Mouse (Mus musculus) right cerebral cortex, postnatal 4 days (tissue): ENCODE measurements around the gene 3110040M04Rik.
"Not testable (repeated sequence)": the region's sequence is repeated elsewhere in the genome, so short reads cannot be mapped to it uniquely, and the experiment has no call there.

Source experiments
- DNase-seq: peaks from one replicate; pipeline ENCODE4 v3.0.0-alpha.2; 2022

Gene 3110040M04Rik

GRCm38 (mm10) chr1:151203818-151204217 lies at the start of gene 3110040M04Rik:
Gene 3110040M04Rik (plus strand): TSS chr1:151204121.
- not testable (repeated sequence) for DNase-seq

GRCm38 (mm10) chr1:151154131-151154530 lies 49.8 kb upstream of the 3110040M04Rik start:
- not testable (repeated sequence) for DNase-seq

GRCm38 (mm10) chr1:151156129-151156528 lies 47.8 kb upstream of the 3110040M04Rik start:
- DNase-seq: no peak

- DNase-seq: no peak
Observed at GRCm38 (mm10) chr1:151156777-151157632, 46.9 kb upstream of the 3110040M04Rik start.

GRCm38 (mm10) chr1:151157963-151158856 lies 45.7 kb upstream of the 3110040M04Rik start:
- DNase-seq: no peak

- DNase-seq: no peak
Observed at GRCm38 (mm10) chr1:151158857-151159510, 44.9 kb upstream of the 3110040M04Rik start.

GRCm38 (mm10) chr1:151166031-151166430 lies 37.9 kb upstream of the 3110040M04Rik start:
- DNase-seq: no peak

- no peak for DNase-seq
Observed at GRCm38 (mm10) chr1:151167297-151168047, 36.4 kb upstream of the 3110040M04Rik start.

- DNase-seq: no peak
Observed at GRCm38 (mm10) chr1:151168637-151169036, 35.3 kb upstream of the 3110040M04Rik start.

GRCm38 (mm10) chr1:151171572-151172461 lies 32.1 kb upstream of the 3110040M04Rik start:
- DNase-seq: no peak

- no peak for DNase-seq
Observed at GRCm38 (mm10) chr1:151177030-151177936, 26.6 kb upstream of the 3110040M04Rik start.

GRCm38 (mm10) chr1:151177937-151178271 lies 26.0 kb upstream of the 3110040M04Rik start:
- no peak for DNase-seq

GRCm38 (mm10) chr1:151178505-151179083 lies 25.3 kb upstream of the 3110040M04Rik start:
- no peak for DNase-seq

- no peak for DNase-seq
Observed at GRCm38 (mm10) chr1:151180167-151180566, 23.8 kb upstream of the 3110040M04Rik start.

GRCm38 (mm10) chr1:151182266-151182665 lies 21.7 kb upstream of the 3110040M04Rik start, which contains the start of gene Gm47985:
Gene Gm47985 (plus strand): TSS chr1:151182537.
- DNase-seq: not testable (repeated sequence)

- DNase-seq: not testable (repeated sequence)
Observed at GRCm38 (mm10) chr1:151186186-151186585, 17.7 kb upstream of the 3110040M04Rik start.

- DNase-seq: not testable (repeated sequence)
Observed at GRCm38 (mm10) chr1:151186879-151187424, 17.0 kb upstream of the 3110040M04Rik start.

GRCm38 (mm10) chr1:151188469-151188868 lies 15.5 kb upstream of the 3110040M04Rik start:
- no peak for DNase-seq

GRCm38 (mm10) chr1:151192075-151192474 lies 11.8 kb upstream of the 3110040M04Rik start, which contains the start of gene Gm8947:
Gene Gm8947 (plus strand): TSS chr1:151192376.
- DNase-seq: not testable (repeated sequence)
